Mouse (Mus musculus): ENCODE data around the gene Scn8a. TPM values are rescaled to one million over a fixed set of nuclear protein-coding genes. Genes with fewer than 3 reads are reported as not detected.

Scn8a gene
- polyA plus RNA-seq, 1 experiment from 2014 or later: 1.2 TPM

DNA sequence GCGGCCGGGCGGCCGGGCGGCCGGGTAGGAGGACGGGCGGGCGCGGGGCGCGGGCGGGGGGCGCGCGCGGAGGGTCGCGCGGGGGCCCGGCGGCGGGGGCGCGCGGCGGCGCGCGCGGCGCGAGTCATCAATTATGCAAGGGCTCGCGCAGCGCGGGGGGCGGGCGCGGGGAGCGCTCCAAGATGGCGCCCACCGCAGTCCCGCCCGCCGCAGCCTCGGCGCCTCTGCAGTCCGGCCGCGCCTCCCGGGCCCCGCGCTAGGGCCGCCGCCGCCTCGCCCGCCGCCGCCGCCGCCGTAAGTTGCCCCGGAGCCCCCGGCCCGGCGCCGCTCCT, 1.1 kb downstream of the Scn8a start:
- Histone ChIP-seq H3K4me1 (ENCODE audit: insufficient read depth, low read depth, low read length) (peaks cover 7% of the 10 kb centered on the region; the same call in 1 of the 2 replicates), H3K27me3 (replicated peaks; ENCODE audit: insufficient read depth, low read length) (peaks cover 33% of the 10 kb centered on the region), H3K4me3 (ENCODE audit: low read depth, low read length) (peak overlapping the region; percentile 43), H3K27ac (ENCODE audit: low read length) (no peak overlapping the region), H3K4me2 (replicated peaks; ENCODE audit: low read depth, low read length) (peak overlapping the region; percentile 73), H3K9me3 (ENCODE audit: low read length) (no peaks in the 10 kb centered on the region), H3K9ac (replicated peaks; ENCODE audit: low read depth) (no peak overlapping the region), H3K36me3 (ENCODE audit: insufficient read depth, low read length) (no peaks in the 10 kb centered on the region)
- ATAC-seq: 0 out of 2 replicates have a peak, but pooled peaks have one; percentile 40
- DNase-seq (ENCODE audit: low spot score): peak; percentile 31
- no peak for TF ChIP-seq CTCF (IDR thresholded peaks at IDR 0.05)
- TF ChIP-seq EP300 (IDR thresholded peaks at IDR 0.05): no peak
- 2% methylated on average over 18 of the region's 69 CpGs for WGBS

DNA sequence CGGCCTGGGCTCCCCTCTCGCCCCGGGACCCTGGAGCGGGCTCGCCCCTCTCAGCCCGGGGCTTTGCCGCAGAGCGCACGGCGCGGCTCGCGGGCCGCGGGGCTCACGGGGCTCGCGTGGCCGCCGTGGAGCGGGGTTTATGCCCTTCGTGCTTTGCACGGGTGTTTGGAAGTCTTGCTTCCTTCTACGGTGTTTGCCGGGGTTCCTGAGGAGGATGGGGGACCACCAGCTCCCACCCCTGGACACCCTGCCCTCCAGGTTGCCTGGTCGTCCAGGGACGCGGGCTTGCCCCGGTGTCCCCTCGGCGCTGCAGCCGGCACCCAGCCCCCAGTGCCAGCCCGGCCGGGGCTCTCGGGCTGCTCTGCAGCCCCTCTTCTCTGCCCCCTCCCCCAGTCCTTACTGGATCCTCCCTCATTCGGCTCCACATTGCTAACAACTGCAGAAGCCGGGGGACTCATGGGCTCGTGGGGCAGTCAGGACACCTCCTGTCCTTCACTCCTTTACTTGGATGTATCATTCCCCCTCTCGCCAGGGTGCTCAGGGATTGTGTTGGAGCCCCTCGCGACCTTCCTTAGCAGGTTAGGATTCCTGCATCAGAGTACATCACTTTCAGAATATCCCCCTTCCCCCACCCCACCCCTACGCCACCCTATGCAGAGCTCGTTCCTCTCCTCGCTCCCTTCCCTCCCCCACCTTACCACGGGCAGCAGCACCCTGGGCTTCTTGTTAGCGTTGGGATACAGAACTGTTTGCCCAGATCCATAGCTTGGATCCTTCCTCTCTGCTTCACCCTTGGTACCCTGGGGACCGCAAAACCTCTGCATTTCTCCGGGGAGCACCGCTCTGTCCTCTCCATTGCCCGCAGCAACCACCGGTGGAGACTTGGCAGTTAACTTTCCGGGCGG, 1.7 kb downstream of the Scn8a start:
- TF ChIP-seq CTCF (IDR thresholded peaks at IDR 0.05) (no peak), EP300 (IDR thresholded peaks at IDR 0.05) (no peak)
- Histone ChIP-seq H3K27ac (ENCODE audit: low read length) (no peak overlapping the region), H3K4me2 (replicated peaks; ENCODE audit: low read depth, low read length) (peak overlapping the region; percentile 73), H3K9ac (replicated peaks; ENCODE audit: low read depth) (no peak overlapping the region), H3K4me1 (ENCODE audit: insufficient read depth, low read depth, low read length) (peaks cover 7% of the 10 kb centered on the region; the same call in 1 of the 2 replicates), H3K27me3 (replicated peaks; ENCODE audit: insufficient read depth, low read length) (peaks cover 33% of the 10 kb centered on the region), H3K36me3 (ENCODE audit: insufficient read depth, low read length) (no peaks in the 10 kb centered on the region), H3K9me3 (ENCODE audit: low read length) (no peaks in the 10 kb centered on the region), H3K4me3 (ENCODE audit: low read depth, low read length) (peak overlapping the region; percentile 43)
- 2% methylated on average over 32 of the region's 53 CpGs for WGBS
- ATAC-seq (no peak), DNase-seq (ENCODE audit: low spot score) (no peak)

DNA sequence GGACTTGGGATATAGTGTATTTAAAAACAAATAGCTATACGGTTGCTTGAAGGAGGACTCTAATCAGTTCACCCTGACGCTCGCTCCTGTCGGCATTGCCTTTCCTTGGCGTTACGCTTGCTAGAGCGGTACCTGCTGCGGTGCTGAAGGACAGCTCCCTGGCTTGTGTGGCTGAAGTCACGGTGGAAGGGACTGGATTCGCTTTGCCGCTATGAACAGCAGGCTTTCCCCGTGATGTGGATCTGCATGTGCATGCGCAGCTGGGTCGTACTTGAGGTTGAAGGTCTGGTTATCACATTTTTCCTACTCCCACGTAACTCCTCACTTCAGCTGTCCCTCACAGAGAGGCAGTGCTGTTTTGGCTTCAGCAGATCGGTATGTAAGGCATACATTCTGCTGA, 3.5 kb downstream of the Scn8a start:
- TF ChIP-seq EP300 (IDR thresholded peaks at IDR 0.05) (no peak), CTCF (IDR thresholded peaks at IDR 0.05) (no peak)
- DNase-seq (ENCODE audit: low spot score): peak; percentile 91
- Histone ChIP-seq H3K27me3 (replicated peaks; ENCODE audit: insufficient read depth, low read length) (peaks cover 33% of the 10 kb centered on the region), H3K4me3 (ENCODE audit: low read depth, low read length) (no peak overlapping the region), H3K27ac (ENCODE audit: low read length) (no peak overlapping the region), H3K4me1 (ENCODE audit: insufficient read depth, low read depth, low read length) (peaks cover 7% of the 10 kb centered on the region; the same call in 1 of the 2 replicates), H3K36me3 (ENCODE audit: insufficient read depth, low read length) (no peaks in the 10 kb centered on the region), H3K9ac (replicated peaks; ENCODE audit: low read depth) (no peak overlapping the region), H3K4me2 (replicated peaks; ENCODE audit: low read depth, low read length) (no peak overlapping the region), H3K9me3 (ENCODE audit: low read length) (no peaks in the 10 kb centered on the region)
- WGBS: 2% methylated on average over 16 of the region's 16 CpGs
- ATAC-seq: peak; percentile 68

DNA sequence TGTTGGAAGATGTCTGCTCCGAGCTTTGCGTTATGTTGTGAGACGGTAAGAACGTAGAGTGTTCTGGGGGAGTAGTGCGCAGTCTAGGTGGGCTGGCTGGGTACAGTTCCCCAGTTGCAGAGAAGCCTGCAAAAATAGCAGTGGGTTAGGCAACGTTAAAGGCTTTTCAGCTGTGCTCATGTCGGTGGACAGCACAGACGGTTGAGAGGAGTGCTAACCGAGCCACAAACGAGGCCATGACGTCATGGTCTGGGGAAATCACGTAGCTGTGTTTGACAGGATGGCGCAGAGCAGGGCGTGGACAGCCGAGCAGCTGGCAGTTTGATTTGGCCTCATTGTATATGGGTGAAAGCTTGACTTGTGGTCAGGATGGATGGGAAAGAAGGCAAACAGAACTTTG, 9.4 kb downstream of the Scn8a start:
- H3K4me1 ChIP-seq (ENCODE audit: insufficient read depth, low read depth, low read length): no peaks in the 10 kb centered on the region
- H3K27me3 ChIP-seq (replicated peaks; ENCODE audit: insufficient read depth, low read length): no peaks in the 10 kb centered on the region
- no peak overlapping the region for H3K9ac ChIP-seq (replicated peaks; ENCODE audit: low read depth)
- TF ChIP-seq EP300 (IDR thresholded peaks at IDR 0.05) (no peak), CTCF (IDR thresholded peaks at IDR 0.05) (no peak)
- H3K4me3 ChIP-seq (ENCODE audit: low read depth, low read length): no peak overlapping the region
- WGBS: 56% methylated on average over 15 of the region's 15 CpGs
- no peak for DNase-seq (ENCODE audit: low spot score)
- no peak overlapping the region for H3K4me2 ChIP-seq (replicated peaks; ENCODE audit: low read depth, low read length)
- no peaks in the 10 kb centered on the region for H3K36me3 ChIP-seq (ENCODE audit: insufficient read depth, low read length)
- H3K9me3 ChIP-seq (ENCODE audit: low read length): no peaks in the 10 kb centered on the region
- no peak overlapping the region for H3K27ac ChIP-seq (ENCODE audit: low read length)
- no peak for ATAC-seq

DNA sequence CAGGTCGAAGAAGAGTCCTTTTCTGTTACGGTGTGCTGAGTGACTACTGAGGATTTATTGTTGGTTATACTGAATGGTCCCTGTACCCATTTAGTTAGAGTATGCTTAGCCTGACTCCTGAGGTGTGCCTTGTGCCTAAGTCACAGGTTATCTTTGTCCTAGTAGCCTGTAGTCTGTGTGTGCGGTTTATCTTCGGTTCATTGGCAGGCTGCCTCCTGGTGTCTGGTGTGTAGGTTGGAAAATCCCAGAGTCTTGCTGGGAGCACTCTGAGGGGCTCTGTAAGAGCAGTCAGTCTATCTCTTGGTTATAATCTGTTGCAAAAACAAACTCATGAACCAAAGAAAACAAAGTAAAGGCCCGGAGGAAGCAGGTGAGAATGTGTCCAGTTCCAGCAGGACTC, 11.7 kb downstream of the Scn8a start:
- TF ChIP-seq EP300 (IDR thresholded peaks at IDR 0.05) (no peak), CTCF (IDR thresholded peaks at IDR 0.05) (no peak)
- Histone ChIP-seq H3K4me3 (ENCODE audit: low read depth, low read length) (no peak overlapping the region), H3K4me2 (replicated peaks; ENCODE audit: low read depth, low read length) (no peak overlapping the region), H3K9me3 (ENCODE audit: low read length) (no peaks in the 10 kb centered on the region), H3K27ac (ENCODE audit: low read length) (no peak overlapping the region), H3K4me1 (ENCODE audit: insufficient read depth, low read depth, low read length) (no peaks in the 10 kb centered on the region), H3K36me3 (ENCODE audit: insufficient read depth, low read length) (no peaks in the 10 kb centered on the region), H3K27me3 (replicated peaks; ENCODE audit: insufficient read depth, low read length) (no peaks in the 10 kb centered on the region), H3K9ac (replicated peaks; ENCODE audit: low read depth) (no peak overlapping the region)
- no peak for DNase-seq (ENCODE audit: low spot score)
- 63% methylated on average over 5 of the region's 5 CpGs for WGBS
- ATAC-seq: no peak

DNA sequence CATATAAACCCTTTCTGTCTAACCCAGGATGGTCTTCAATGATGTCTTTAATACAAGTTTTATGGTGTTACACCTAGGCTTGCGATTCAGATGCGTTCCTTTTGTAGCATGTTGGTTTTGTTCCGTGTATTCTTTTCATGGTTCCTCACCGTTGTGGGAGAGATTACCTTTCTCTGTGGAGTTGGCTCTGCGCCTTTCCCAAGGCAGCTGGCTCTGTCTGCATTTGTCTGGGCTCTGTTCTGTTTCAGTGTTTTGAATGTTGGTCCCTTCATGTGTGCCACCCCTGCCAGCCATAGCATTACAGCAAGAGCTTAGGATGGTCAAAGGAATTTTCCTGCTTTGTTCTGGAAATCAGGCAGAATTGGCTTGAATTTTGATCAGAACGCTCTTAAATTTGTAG, 14.8 kb downstream of the Scn8a start:
- Histone ChIP-seq H3K4me1 (ENCODE audit: insufficient read depth, low read depth, low read length) (no peaks in the 10 kb centered on the region), H3K27me3 (replicated peaks; ENCODE audit: insufficient read depth, low read length) (no peaks in the 10 kb centered on the region), H3K9me3 (ENCODE audit: low read length) (no peaks in the 10 kb centered on the region), H3K9ac (replicated peaks; ENCODE audit: low read depth) (no peak overlapping the region), H3K4me3 (ENCODE audit: low read depth, low read length) (no peak overlapping the region), H3K4me2 (replicated peaks; ENCODE audit: low read depth, low read length) (no peak overlapping the region), H3K36me3 (ENCODE audit: insufficient read depth, low read length) (no peaks in the 10 kb centered on the region), H3K27ac (ENCODE audit: low read length) (no peak overlapping the region)
- DNase-seq (ENCODE audit: low spot score) (no peak), ATAC-seq (no peak)
- TF ChIP-seq CTCF (IDR thresholded peaks at IDR 0.05) (no peak), EP300 (IDR thresholded peaks at IDR 0.05) (no peak)
- 90% methylated on average over 6 of the region's 6 CpGs for WGBS

Measured in lung, postnatal 0 days (tissue).